Mouse (Mus musculus) liver, embryonic 13.5 days (tissue): ENCODE results near the gene Lrrc25. TPM values are rescaled to one million over a fixed set of nuclear protein-coding genes. Genes with fewer than 3 reads are reported as not detected.
"Not testable (repeated sequence)": the region's sequence is repeated elsewhere in the genome, so short reads cannot be mapped to it uniquely, and the experiment has no call there.

Experiments used
- ATAC-seq: fragments of 200-750 bp; cut with Nextera tagmentation; 2 replicates; pipeline ENCODE4 v1.8.0; 2017; ENCODE audit warnings: low read depth, mild to moderate bottlenecking, moderate number of reproducible peaks, moderate library complexity
- DNase-seq: peaks from one replicate; pipeline ENCODE4 v3.0.0; 2022
- H3K27ac ChIP-seq: fragments of 300-500 bp; sonication (generic); 2 replicates; pipeline ENCODE4 v1.5.1; 2015; ENCODE audit warnings: moderate library complexity, mild to moderate bottlenecking, inconsistent platforms
- H3K27me3 ChIP-seq: fragments of 300-500 bp; sonication (generic); 2 replicates; pipeline ENCODE4 v1.6.1; 2015; ENCODE audit warnings: mild to moderate bottlenecking, inconsistent platforms
- H3K36me3 ChIP-seq: fragments of 300-500 bp; sonication (generic); 2 replicates; pipeline ENCODE4 v1.6.1; 2015; ENCODE audit warnings: mild to moderate bottlenecking, inconsistent platforms
- H3K4me1 ChIP-seq: fragments of 300-500 bp; sonication (generic); replicated peaks from 2 replicates; pipeline ENCODE4 v1.6.1; 2015; ENCODE audit warnings: inconsistent platforms
- H3K4me2 ChIP-seq: fragments of 300-500 bp; sonication (generic); 2 replicates; pipeline ENCODE4 v1.6.1; 2015; ENCODE audit warnings: inconsistent platforms, mild to moderate bottlenecking, moderate library complexity
- H3K4me3 ChIP-seq: fragments of 300-500 bp; sonication (generic); replicated peaks from 2 replicates; pipeline ENCODE4 v1.5.1; 2015; ENCODE audit warnings: mild to moderate bottlenecking, inconsistent platforms
- H3K9ac ChIP-seq: fragments of 300-500 bp; sonication (generic); 2 replicates; pipeline ENCODE4 v1.6.1; 2015; ENCODE audit warnings: mild to moderate bottlenecking, inconsistent platforms
- H3K9me3 ChIP-seq: fragments of 300-500 bp; sonication (generic); replicated peaks from 2 replicates; pipeline ENCODE4 v1.6.1; 2016; ENCODE audit warnings: inconsistent platforms
- WGBS: fragments of 180-500 bp; shearing (Covaris S2); methylation state at CpG from one replicate; pipeline ENCODE4 v1.1.7; 2015; ENCODE audit not compliant: insufficient replicate concordance; 5-methylcytosine and 5-hydroxymethylcytosine counted together
- polyA plus RNA-seq: library from polyadenylated mRNA; unstranded; fragments of >200 nt; fragmentation: Nextera tagmentation; extraction: Ambion mirVana; gene quantifications from 2 replicates; pipeline ENCODE4 v1.2.1, GENCODE M21; 2015

Gene Lrrc25
- 5.4 and 5.6 TPM in 2 replicates for polyA plus RNA-seq

GRCm38 (mm10) chr8:70615894-70616293, at the start of gene Lrrc25:
Lrrc25 (plus strand) TSS chr8:70616155.
- Histone ChIP-seq H3K9ac (peak within 1 kb of the TSS; percentile 16; the same call in 1 of the 2 replicates), H3K4me2 (peak within 1 kb of the TSS; percentile 10; the same call in 1 of the 2 replicates), H3K9me3 (no peaks in the 10 kb centered on the region), H3K4me1 (peaks cover 88% of the 10 kb centered on the region), H3K27ac (peak within 1 kb of the TSS; percentile 68), H3K4me3 (peak within 1 kb of the TSS; percentile 18; the same call in 1 of the 2 replicates), H3K27me3 (no peaks in the 10 kb centered on the region), H3K36me3 (no peaks in the 10 kb centered on the region)
- no peak for DNase-seq
- WGBS = 22% methylated on average over 3 of the region's 3 CpGs
- ATAC-seq = no peak

GRCm38 (mm10) chr8:70570360-70570759, 45.6 kb upstream of the Lrrc25 start:
- no peaks in the 10 kb centered on the region for H3K9me3 ChIP-seq
- peaks cover 36% of the 10 kb centered on the region for H3K4me1 ChIP-seq
- no peak overlapping the region for H3K4me2 ChIP-seq
- no peak overlapping the region for H3K4me3 ChIP-seq
- no peak for DNase-seq
- no peak overlapping the region for H3K27ac ChIP-seq
- no peak for ATAC-seq
- H3K9ac ChIP-seq = no peak overlapping the region
- H3K36me3 ChIP-seq = peaks cover 16% of the 10 kb centered on the region
- H3K27me3 ChIP-seq = no peaks in the 10 kb centered on the region

- DNase-seq (no peak), ATAC-seq (no peak)
- Histone ChIP-seq H3K9me3 (no peaks in the 10 kb centered on the region), H3K9ac (no peak overlapping the region), H3K4me2 (no peak overlapping the region), H3K36me3 (peaks cover 16% of the 10 kb centered on the region), H3K4me3 (no peak overlapping the region), H3K4me1 (peaks cover 32% of the 10 kb centered on the region), H3K27ac (no peak overlapping the region), H3K27me3 (no peaks in the 10 kb centered on the region)
- 83% methylated on average over 6 of the region's 6 CpGs for WGBS
These were observed 45.0 kb upstream of the Lrrc25 start for GRCm38 (mm10) chr8:70570990-70571389.

- no peak overlapping the region for H3K4me3 ChIP-seq
- H3K9ac ChIP-seq = no peak overlapping the region
- H3K4me2 ChIP-seq = no peak overlapping the region
- H3K36me3 ChIP-seq = peaks cover 30% of the 10 kb centered on the region
- ATAC-seq (no peak), DNase-seq (no peak)
- no peaks in the 10 kb centered on the region for H3K9me3 ChIP-seq
- H3K27ac ChIP-seq = no peak overlapping the region
- H3K4me1 ChIP-seq = peaks cover 31% of the 10 kb centered on the region
- no peaks in the 10 kb centered on the region for H3K27me3 ChIP-seq
These were observed 41.7 kb upstream of the Lrrc25 start for GRCm38 (mm10) chr8:70574302-70574701.

- DNase-seq (no peak), ATAC-seq (0 out of 2 replicates have a peak, but pooled peaks have one; percentile 12)
- Histone ChIP-seq H3K4me1 (peaks cover 27% of the 10 kb centered on the region), H3K36me3 (peaks cover 33% of the 10 kb centered on the region), H3K27me3 (no peaks in the 10 kb centered on the region), H3K27ac (no peak overlapping the region), H3K9me3 (no peaks in the 10 kb centered on the region), H3K9ac (no peak overlapping the region), H3K4me3 (no peak overlapping the region), H3K4me2 (no peak overlapping the region)
- 47% methylated on average over 4 of the region's 4 CpGs for WGBS
These were observed 41.0 kb upstream of the Lrrc25 start for GRCm38 (mm10) chr8:70574915-70575314.

GRCm38 (mm10) chr8:70577207-70577606, 38.7 kb upstream of the Lrrc25 start:
- H3K9me3 ChIP-seq = no peaks in the 10 kb centered on the region
- H3K4me1 ChIP-seq = peaks cover 16% of the 10 kb centered on the region
- H3K27ac ChIP-seq = no peak overlapping the region
- peaks cover 56% of the 10 kb centered on the region for H3K36me3 ChIP-seq
- no peaks in the 10 kb centered on the region for H3K27me3 ChIP-seq
- WGBS = 81% methylated on average over 3 of the region's 3 CpGs
- DNase-seq = no peak
- no peak for ATAC-seq
- no peak overlapping the region for H3K9ac ChIP-seq
- H3K4me3 ChIP-seq = no peak overlapping the region
- no peak overlapping the region for H3K4me2 ChIP-seq

GRCm38 (mm10) chr8:70583476-70584387, 32.2 kb upstream of the Lrrc25 start:
- ATAC-seq (no peak), DNase-seq (no peak)

GRCm38 (mm10) chr8:70584606-70585257, 31.2 kb upstream of the Lrrc25 start:
- ATAC-seq (0 out of 2 replicates have a peak, but pooled peaks have one; percentile 25), DNase-seq (no peak)
- H3K9me3 ChIP-seq = no peaks in the 10 kb centered on the region
- H3K9ac ChIP-seq = no peak overlapping the region
- no peaks in the 10 kb centered on the region for H3K4me1 ChIP-seq
- peaks cover 99% of the 10 kb centered on the region for H3K36me3 ChIP-seq
- WGBS = 87% methylated on average over 9 of the region's 9 CpGs
- H3K27me3 ChIP-seq = no peaks in the 10 kb centered on the region
- no peak overlapping the region for H3K4me2 ChIP-seq
- H3K4me3 ChIP-seq = no peak overlapping the region
- H3K27ac ChIP-seq = no peak overlapping the region

More at GRCm38 (mm10) chr8:70583476-70584387, 32.2 kb upstream of the Lrrc25 start:
- Histone ChIP-seq H3K4me3 (no peak overlapping the region), H3K9me3 (no peaks in the 10 kb centered on the region), H3K27ac (no peak overlapping the region), H3K4me1 (no peaks in the 10 kb centered on the region), H3K36me3 (peaks cover 96% of the 10 kb centered on the region), H3K4me2 (no peak overlapping the region), H3K9ac (no peak overlapping the region), H3K27me3 (no peaks in the 10 kb centered on the region)
- WGBS = 82% methylated on average over 18 of the region's 18 CpGs

- H3K4me3 ChIP-seq = no peak overlapping the region
- DNase-seq (no peak), ATAC-seq (0 out of 2 replicates have a peak, but pooled peaks have one; percentile 2)
- no peak overlapping the region for H3K4me2 ChIP-seq
- no peaks in the 10 kb centered on the region for H3K4me1 ChIP-seq
- 43% methylated on average over 7 of the region's 7 CpGs for WGBS
- peaks cover 99% of the 10 kb centered on the region for H3K36me3 ChIP-seq
- H3K9me3 ChIP-seq = no peaks in the 10 kb centered on the region
- H3K9ac ChIP-seq = no peak overlapping the region
- no peak overlapping the region for H3K27ac ChIP-seq
- H3K27me3 ChIP-seq = no peaks in the 10 kb centered on the region
These were observed 30.7 kb upstream of the Lrrc25 start for GRCm38 (mm10) chr8:70585258-70585652.

GRCm38 (mm10) chr8:70587955-70588354, 28.0 kb upstream of the Lrrc25 start:
- H3K27me3 ChIP-seq, H3K4me3 ChIP-seq, H3K9me3 ChIP-seq, H3K9ac ChIP-seq, H3K4me2 ChIP-seq, DNase-seq, H3K27ac ChIP-seq, ATAC-seq: not testable (repeated sequence)
- 75% methylated on average over 4 of the region's 4 CpGs for WGBS
- Histone ChIP-seq H3K36me3 (peaks cover 91% of the 10 kb centered on the region), H3K4me1 (peaks cover 13% of the 10 kb centered on the region)

- H3K27me3 ChIP-seq = no peaks in the 10 kb centered on the region
- H3K4me2 ChIP-seq = no peak overlapping the region
- 86% methylated on average over 12 of the region's 12 CpGs for WGBS
- no peak overlapping the region for H3K4me3 ChIP-seq
- ATAC-seq (no peak), DNase-seq (no peak)
- peaks cover 68% of the 10 kb centered on the region for H3K36me3 ChIP-seq
- H3K4me1 ChIP-seq = peaks cover 47% of the 10 kb centered on the region
- H3K9ac ChIP-seq = no peak overlapping the region
- no peaks in the 10 kb centered on the region for H3K9me3 ChIP-seq
- no peak overlapping the region for H3K27ac ChIP-seq
These were observed 24.4 kb upstream of the Lrrc25 start for GRCm38 (mm10) chr8:70591569-70591968.
